Mouse (Mus musculus) liver, adult 2 months (tissue): ENCODE data around the gene Acsl1.

ENCODE experiments used
- CTCF ChIP-seq: fragments of 200-500 bp; IDR thresholded peaks from 2 replicates; pipeline ENCODE4 v1.5.1; 2011; ENCODE audit warnings: low read depth, low read length, control low read depth
- POLR2A ChIP-seq: fragments of 200-500 bp; IDR thresholded peaks from 2 replicates; pipeline ENCODE4 v1.6.1; 2011; ENCODE audit warnings: low read length, control low read depth; ENCODE audit not compliant: insufficient read depth; ENCODE audit errors: extremely low read depth

DNA sequence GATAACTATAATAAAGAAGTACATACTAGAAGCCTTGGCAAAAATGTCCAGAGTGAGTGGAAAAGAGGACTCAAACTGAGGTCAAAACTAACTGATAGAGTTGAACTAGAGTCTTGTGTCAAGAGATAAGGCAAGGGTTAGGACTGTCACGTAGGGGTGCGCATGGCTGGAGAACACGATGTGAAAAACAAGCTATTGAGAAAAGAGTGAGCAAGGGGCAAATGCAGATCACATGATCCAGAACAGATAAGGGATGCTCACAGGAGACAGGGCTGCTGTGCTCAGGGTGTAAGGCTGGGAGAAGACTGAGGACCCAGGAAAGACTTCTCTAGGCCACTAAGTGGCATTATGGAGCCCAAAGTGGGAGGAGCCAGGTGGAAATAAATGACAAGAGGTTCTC, 38.3 kb upstream of the Acsl1 start:
- TF ChIP-seq CTCF, result no peak
- TF ChIP-seq POLR2A, result no peak
